Mouse (Mus musculus) small intestine, adult 2 months (tissue): ENCODE measurements around the gene Arhgef9. TPM values are rescaled to one million over a fixed set of nuclear protein-coding genes. Genes with fewer than 3 reads are reported as not detected.

Experiments used
- H3K27ac ChIP-seq: fragments of 200-500 bp; 2 replicates; pipeline ENCODE4 v1.5.1; 2012; ENCODE audit warnings: low read depth, low read length, control low read depth, inconsistent platforms; ENCODE audit not compliant: insufficient read depth
- H3K27me3 ChIP-seq: fragments of 200-500 bp; 2 replicates; pipeline ENCODE4 v1.6.1; 2012; ENCODE audit warnings: mild to moderate bottlenecking, moderate library complexity, low read length, inconsistent platforms; ENCODE audit not compliant: control insufficient read depth, insufficient read depth
- H3K36me3 ChIP-seq: fragments of 200-500 bp; 2 replicates; pipeline ENCODE4 v1.6.1; 2012; ENCODE audit warnings: mild to moderate bottlenecking, low read length, control low read depth, inconsistent platforms; ENCODE audit not compliant: control insufficient read depth, insufficient read depth
- H3K4me1 ChIP-seq: fragments of 200-500 bp; 2 replicates; pipeline ENCODE4 v1.6.1; 2012; ENCODE audit warnings: low read length, inconsistent platforms, mixed read lengths; ENCODE audit not compliant: control insufficient read depth, insufficient read depth, insufficient read length
- H3K4me3 ChIP-seq: fragments of 200-500 bp; 2 replicates; pipeline ENCODE4 v1.5.1; 2012; ENCODE audit warnings: low read depth, mild to moderate bottlenecking, control low read depth, inconsistent platforms, low read length, moderate library complexity
- CTCF ChIP-seq: fragments of 200-500 bp; IDR thresholded peaks from 2 replicates; pipeline ENCODE4 v1.5.1; 2012; ENCODE audit warnings: low read depth, mild to moderate bottlenecking, control low read depth, inconsistent platforms, low read length, moderate library complexity, mixed read lengths; ENCODE audit not compliant: insufficient replicate concordance, insufficient read length; ENCODE audit errors: extremely low read depth
- POLR2A ChIP-seq: fragments of 200-500 bp; IDR thresholded peaks from 2 replicates; pipeline ENCODE4 v1.6.1; 2012; ENCODE audit warnings: low read depth, mild to moderate bottlenecking, control low read depth, inconsistent platforms, low read length, moderate library complexity
- WGBS: fragments of 180-500 bp; shearing (Covaris S2); methylation state at CpG from one replicate; pipeline ENCODE4 v1.1.7; 2018; 5-methylcytosine and 5-hydroxymethylcytosine counted together
- polyA plus RNA-seq: library from polyadenylated mRNA; depleted of rRNA; stranded (reverse); fragments of >200 nt; gene quantifications from 2 replicates; pipeline ENCODE4 v1.2.3, GENCODE M21; 2012; rRNA removed

The Arhgef9 gene
- polyA plus RNA-seq, result 0.33 and 0.71 TPM in 2 replicates

- WGBS, result 26% methylated on average over 21 of the region's 24 CpGs
- Histone ChIP-seq H3K27me3 (no peaks in the 10 kb centered on the region), H3K36me3 (no peaks in the 10 kb centered on the region), H3K27ac (no peak within 1 kb of the TSS), H3K4me3 (peak within 1 kb of the TSS; percentile 55), H3K4me1 (0 out of 2 replicates have a peak, but pooled peaks cover 2% of the 10 kb centered on the region)
- TF ChIP-seq POLR2A (no peak), CTCF (no peak)
Measured at GRCm38 (mm10) chrX:95196104-95196919, at the start of gene Arhgef9. Gene Arhgef9, minus strand, starts transcription at chrX:95196856.

GRCm38 (mm10) chrX:95238896-95239295 is 42.2 kb upstream of the Arhgef9 start:
- no peak for TF ChIP-seq CTCF
- TF ChIP-seq POLR2A, result no peak
- no peaks in the 10 kb centered on the region for H3K27me3 ChIP-seq

GRCm38 (mm10) chrX:95195363-95196103 is 1.1 kb downstream of the Arhgef9 start:
- Histone ChIP-seq H3K27ac (no peak overlapping the region), H3K4me3 (no peak overlapping the region)

More at GRCm38 (mm10) chrX:95238896-95239295, 42.2 kb upstream of the Arhgef9 start:
- Histone ChIP-seq H3K27ac (no peak overlapping the region), H3K36me3 (no peaks in the 10 kb centered on the region), H3K4me1 (no peaks in the 10 kb centered on the region), H3K4me3 (no peak overlapping the region)

GRCm38 (mm10) chrX:95175978-95176377 is 20.7 kb downstream of the Arhgef9 start:
- peak; percentile 47; the same call in 1 of the 2 replicates for TF ChIP-seq CTCF
- no peak for TF ChIP-seq POLR2A
- Histone ChIP-seq H3K27ac (no peak overlapping the region), H3K4me1 (no peaks in the 10 kb centered on the region), H3K27me3 (no peaks in the 10 kb centered on the region), H3K36me3 (no peaks in the 10 kb centered on the region), H3K4me3 (no peak overlapping the region)
- 5% methylated on average over 3 of the region's 3 CpGs for WGBS

More at GRCm38 (mm10) chrX:95195363-95196103, 1.1 kb downstream of the Arhgef9 start:
- Histone ChIP-seq H3K27me3 (no peaks in the 10 kb centered on the region), H3K36me3 (no peaks in the 10 kb centered on the region), H3K4me1 (0 out of 2 replicates have a peak, but pooled peaks cover 2% of the 10 kb centered on the region)
- WGBS, result 57% methylated on average over 3 of the region's 3 CpGs
- TF ChIP-seq POLR2A, result no peak
- no peak for TF ChIP-seq CTCF

GRCm38 (mm10) chrX:95166317-95166716 is 30.3 kb downstream of the Arhgef9 start:
- TF ChIP-seq CTCF, result no peak
- TF ChIP-seq POLR2A, result no peak
- H3K36me3 ChIP-seq, result no peaks in the 10 kb centered on the region
- H3K4me1 ChIP-seq, result no peaks in the 10 kb centered on the region
- H3K27ac ChIP-seq, result peak overlapping the region; percentile 41
- H3K4me3 ChIP-seq, result peak overlapping the region; percentile 68
- WGBS, result 10% methylated on average over 16 of the region's 16 CpGs
- H3K27me3 ChIP-seq, result no peaks in the 10 kb centered on the region

- Histone ChIP-seq H3K36me3 (no peaks in the 10 kb centered on the region), H3K4me1 (no peaks in the 10 kb centered on the region), H3K4me3 (peak overlapping the region; percentile 68), H3K27ac (peak overlapping the region; percentile 41), H3K27me3 (no peaks in the 10 kb centered on the region)
- WGBS, result 13% methylated on average over 9 of the region's 9 CpGs
- TF ChIP-seq POLR2A (no peak), CTCF (no peak)
Measured at GRCm38 (mm10) chrX:95165671-95166127, 31.0 kb downstream of the Arhgef9 start.

GRCm38 (mm10) chrX:95164140-95164539 is 32.5 kb downstream of the Arhgef9 start:
- Histone ChIP-seq H3K4me1 (no peaks in the 10 kb centered on the region), H3K4me3 (no peak overlapping the region), H3K27ac (no peak overlapping the region), H3K27me3 (no peaks in the 10 kb centered on the region), H3K36me3 (no peaks in the 10 kb centered on the region)
- TF ChIP-seq CTCF (no peak), POLR2A (no peak)
- WGBS, result 35% methylated on average over 6 of the region's 6 CpGs
